Mouse (Mus musculus) cerebellum, adult (tissue): ENCODE results near the gene P4ha2.

ENCODE experiments used
- ATAC-seq: cut with Nextera tagmentation; 2 replicates; pipeline ENCODE4 v1.9.2; 2017; ENCODE audit warnings: mild to moderate bottlenecking, moderate library complexity, mixed read lengths; ENCODE audit not compliant: insufficient number of reproducible peaks, low FRiP score, low TSS enrichment

P4ha2 gene

DNA sequence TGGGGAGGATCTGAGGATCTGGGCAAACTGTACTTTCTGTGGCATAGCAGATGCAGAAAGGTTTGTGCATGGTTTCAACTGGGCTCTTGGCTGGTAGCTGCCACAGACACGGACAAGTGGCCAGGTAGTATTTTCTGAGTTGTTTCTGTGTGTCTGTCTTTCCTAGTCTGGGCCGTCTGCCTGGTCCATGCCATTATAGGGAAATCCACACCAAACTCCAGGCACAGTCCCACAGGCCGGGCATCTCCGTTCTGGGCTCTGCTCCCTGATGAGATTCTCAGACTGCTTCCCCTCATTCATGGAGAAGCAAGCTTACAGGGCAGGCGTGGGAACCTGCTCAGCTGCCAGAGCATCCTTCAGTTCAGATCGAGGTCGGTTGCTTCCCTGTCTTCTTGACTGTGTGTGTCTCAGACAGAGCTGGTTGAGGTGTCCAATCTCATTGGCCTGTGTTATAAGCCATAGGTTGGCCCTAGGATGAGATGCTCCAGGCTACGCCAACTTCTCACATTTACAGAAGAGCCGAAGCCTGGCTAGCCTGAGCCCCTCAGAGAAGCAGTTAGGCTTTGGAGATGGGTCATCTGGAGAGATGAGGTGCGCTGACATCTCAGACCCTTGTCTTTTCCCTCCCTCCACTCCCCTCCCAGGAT lies at the start of gene P4ha2:
TSS of gene P4ha2 (plus strand) at position 51 of the 647 bp plus-strand sequence.
- 0 out of 2 replicates have a peak, but pooled peaks have one; percentile 40 for ATAC-seq

DNA sequence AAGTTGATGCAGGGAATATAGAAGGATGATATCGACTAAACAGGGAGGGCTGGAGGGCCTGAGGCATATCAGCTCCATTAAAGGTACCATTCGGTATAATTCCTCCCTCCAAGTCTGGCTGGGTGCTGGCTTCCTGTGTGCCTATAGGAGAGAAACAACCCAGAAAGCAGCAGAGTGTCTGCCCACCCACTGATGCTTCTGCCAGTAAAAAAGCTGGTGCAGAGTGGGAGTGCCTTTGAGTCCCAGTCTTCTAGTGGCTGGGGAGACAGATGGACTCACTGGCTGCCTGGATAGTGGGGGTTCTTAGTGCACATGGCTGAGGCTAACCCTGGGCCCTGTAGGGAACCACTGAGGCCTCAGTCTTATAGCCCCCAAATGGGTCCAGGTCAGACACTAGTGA lies 49.7 kb upstream of the P4ha2 start:
- no peak for ATAC-seq

DNA sequence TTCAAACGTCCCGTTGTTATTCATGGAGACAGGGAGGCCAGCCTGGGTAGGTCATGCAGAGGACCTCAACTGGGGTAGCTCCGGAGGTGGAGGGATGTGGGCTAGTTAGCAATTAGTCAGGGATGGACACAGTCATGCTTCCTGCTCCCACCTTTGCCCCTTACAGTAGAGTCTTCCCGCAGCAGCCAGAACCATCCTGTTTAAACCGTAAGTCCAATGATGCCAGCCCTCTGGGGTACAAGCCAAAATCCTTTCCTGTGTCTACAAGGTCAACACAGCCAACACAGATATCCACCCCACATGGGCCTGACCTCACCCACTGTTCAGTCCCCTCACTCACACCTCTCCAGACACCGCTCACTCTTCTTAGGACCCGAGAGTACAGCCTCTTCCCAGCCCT lies 48.7 kb upstream of the P4ha2 start:
- ATAC-seq = no peak

DNA sequence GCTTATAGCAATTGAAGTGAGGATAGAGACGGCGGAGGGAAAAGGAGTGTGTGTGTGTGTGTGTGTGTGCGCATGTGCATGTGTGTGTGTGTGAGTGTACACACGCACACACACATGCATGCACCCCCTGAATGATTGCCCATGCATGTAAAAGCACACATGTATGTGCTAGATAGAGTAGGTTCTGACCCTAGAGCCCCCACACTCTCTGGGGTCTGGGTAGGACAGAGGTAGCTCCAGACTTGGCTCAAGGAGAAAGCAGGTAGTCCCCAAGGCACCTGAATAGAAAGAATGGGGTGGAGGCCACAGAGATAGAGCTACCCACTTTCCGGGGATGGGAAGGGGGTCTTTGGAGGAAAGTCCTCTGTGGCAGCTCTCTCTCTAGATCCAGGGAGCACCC lies 47.8 kb upstream of the P4ha2 start:
- ATAC-seq = no peak

DNA sequence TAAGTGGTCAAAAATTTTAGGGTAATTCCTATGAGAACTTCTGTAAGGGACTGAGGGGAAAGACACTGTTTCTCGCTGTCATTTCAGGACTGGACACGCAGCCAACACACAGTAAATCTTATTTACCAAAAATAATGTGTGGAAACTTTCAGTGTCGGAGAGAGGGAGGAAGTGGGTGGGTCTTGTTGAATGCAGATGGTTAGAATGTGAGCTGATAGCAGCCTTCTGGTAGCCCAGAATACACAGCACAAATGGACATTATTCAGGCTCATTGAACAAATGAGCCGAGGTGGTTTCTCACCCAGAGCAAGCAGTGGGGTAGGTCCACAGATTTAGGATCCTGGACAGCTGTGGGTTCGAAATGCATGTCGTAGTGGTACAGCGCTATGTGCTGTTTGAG lies 46.8 kb upstream of the P4ha2 start:
- no peak for ATAC-seq

DNA sequence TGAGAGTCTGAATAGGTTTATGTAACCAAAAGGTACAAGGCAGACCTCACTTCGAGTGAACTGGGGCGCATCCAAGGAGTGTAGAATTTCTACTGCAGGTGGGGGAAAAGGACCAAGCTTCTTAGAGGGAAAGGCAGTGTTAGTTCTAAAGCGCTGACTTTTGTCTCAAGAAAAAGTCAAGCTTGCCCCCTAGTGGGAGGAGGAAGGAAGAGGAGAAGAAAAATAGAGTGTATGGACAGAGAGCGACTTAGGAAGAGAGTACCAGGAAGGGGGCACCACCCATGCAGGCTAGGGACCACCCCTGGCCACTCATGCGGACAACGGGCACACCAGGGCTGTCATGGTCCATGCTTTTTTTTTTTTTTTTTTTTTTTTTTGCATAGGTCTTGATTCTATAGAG lies 45.6 kb upstream of the P4ha2 start:
- ATAC-seq = no peak

DNA sequence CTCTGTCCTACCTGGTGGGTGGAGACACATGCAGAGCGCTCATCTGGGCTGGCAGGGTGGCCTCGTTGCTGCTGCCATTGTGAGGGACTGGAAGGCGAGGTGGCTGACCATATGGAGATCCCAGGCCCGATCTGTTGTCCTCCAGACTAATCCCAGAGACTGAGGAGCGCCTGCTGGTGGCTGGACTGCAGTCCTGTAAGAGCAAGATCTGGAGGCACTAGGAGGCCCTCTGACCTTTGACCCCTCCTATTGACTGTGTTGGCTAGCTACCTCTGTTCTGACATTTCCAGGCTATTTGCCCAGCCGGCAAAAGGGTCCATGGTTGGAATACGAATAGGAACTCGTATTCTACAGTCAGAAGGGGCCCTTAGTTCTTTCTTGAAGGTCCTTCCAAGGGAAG lies 43.8 kb upstream of the P4ha2 start:
- ATAC-seq = no peak

DNA sequence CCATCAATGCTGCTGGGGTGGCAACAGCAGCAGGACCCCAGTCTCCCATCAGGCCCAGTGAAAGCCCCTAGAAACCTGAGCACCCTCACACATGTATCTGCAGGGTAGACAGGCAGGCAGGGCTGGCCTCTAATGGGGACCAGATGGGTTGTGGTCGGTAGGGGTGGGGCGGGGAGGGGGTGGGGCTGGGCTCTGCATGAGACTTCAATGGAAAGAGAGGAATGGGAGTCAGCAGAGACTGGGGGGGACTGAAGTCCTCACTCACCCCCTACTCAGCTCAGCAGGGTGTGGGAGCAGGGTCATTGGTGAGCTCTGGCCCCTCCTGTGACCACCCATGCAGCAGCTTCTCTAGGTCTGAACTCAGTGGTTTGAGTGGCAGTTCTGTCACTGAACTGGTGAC lies 42.5 kb upstream of the P4ha2 start:
- no peak for ATAC-seq

DNA sequence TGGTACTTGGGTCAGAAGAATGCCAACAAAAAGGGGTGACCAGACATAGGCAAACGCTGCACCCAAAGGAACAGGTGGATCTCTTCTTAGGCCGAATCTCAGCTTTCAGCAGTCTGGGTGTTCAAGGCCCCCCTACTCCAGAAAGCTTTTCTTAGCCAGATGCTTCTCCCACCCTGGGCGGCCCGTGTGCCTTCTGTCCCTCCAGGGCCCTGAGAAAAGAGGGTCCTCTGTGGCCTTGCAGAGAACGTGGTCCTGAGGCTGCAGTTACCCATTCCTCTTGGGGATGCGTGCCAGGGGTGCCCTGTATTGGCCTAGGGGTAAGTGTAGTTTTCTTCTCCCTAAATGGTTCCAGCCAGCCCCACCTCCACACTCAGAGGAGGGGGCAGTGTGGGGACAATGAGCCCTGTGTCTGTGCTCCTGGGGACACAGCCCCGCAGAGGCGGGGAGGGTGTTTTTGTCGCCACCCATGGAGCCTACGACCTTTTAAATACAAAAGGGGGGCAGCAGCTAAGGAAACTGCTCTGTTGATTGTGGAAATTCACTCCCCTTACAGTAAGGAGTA lies 41.8 kb upstream of the P4ha2 start:
- ATAC-seq = no peak

DNA sequence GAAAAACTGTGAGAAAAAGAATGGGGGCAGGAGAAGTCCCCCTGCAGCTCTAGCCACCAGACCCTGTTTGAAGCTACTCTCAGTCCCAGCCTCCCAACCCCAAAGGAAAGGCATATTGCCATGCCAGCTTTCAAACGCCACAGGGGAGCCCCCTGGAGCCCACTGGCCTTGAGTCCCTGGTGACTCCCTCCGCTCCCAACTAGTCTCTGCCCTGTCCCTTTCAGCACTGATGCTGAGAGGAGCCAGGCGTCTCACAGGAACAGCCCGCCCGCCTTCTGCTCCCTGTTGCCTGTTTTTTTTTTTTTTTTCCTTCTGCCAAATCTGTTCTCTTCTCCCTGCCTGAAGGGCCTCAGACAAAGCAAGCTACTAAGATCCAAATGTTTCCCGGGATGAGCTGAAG lies 41.3 kb upstream of the P4ha2 start:
- 0 out of 2 replicates have a peak, but pooled peaks have one; percentile 47 for ATAC-seq

DNA sequence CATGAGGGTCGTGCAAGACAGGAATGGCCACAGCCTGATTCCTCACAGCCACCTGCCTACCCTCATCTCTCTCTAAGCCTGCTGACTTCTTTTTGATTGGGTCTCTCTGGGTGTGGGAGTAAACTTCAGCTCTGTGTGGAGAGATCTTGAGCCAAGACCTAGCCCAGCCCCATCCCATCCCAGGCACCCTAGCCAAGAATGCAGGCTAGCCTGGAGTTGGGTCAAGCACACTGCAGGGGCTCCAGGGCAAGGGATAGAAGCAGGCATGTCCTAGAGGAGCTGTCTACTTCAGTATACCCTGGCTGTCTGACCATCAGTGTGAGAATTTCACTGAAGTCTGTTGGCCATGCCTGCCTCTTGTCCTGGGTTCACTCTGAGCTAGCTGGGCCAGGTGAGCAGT lies 40.4 kb upstream of the P4ha2 start:
- ATAC-seq = no peak

DNA sequence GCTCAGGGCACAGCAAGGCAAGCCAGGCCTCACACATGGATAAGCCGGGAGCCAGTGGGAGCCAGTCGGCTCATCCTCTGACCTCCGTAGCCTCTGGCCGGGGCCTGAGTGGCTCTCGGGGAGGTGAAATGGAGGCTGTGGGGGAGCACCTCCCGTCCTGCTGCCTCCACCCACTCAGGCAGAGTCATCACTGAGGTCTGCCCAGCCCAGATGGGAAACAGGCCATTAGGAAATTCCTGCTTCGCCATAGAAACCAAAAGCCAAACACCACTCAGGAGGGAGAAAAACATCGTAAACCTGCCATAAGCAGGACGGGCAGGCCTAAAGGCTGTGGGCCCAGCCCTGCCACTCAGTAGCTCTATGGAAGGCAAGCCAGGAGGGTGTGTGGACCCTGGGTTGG lies 39.6 kb upstream of the P4ha2 start:
- no peak for ATAC-seq

DNA sequence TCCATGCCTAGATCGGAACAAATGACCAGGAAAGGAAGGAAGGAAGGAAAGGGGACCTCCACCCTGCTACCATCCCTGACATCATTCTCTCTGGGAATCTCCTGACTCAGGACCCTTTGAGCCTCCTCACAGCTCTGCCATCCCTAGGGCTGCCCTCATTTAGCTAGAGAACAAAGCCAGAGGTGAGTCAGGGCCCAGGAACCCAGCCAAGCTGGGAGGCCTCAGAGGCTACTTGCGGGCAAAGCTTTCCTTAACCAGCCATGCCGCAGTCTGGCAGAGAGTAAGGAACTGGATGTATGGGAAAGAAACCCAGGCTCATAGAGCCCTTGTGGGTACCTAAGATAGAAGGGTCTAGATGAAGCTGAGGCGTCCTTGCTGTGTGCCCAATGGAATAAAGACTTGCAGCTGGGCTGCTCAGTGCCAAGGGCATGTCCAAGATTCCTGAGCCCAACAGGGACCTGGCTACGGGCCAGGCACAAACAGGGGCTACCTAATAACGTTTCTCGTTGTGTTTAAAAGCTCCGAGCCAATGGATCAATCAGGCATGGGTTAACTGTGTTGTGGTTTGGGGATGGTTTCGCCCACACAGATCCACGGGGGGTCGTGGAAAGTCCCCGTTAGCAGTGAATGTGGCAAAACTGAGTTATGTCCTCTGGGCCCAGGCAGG lies 37.7 kb upstream of the P4ha2 start:
- no peak for ATAC-seq

DNA sequence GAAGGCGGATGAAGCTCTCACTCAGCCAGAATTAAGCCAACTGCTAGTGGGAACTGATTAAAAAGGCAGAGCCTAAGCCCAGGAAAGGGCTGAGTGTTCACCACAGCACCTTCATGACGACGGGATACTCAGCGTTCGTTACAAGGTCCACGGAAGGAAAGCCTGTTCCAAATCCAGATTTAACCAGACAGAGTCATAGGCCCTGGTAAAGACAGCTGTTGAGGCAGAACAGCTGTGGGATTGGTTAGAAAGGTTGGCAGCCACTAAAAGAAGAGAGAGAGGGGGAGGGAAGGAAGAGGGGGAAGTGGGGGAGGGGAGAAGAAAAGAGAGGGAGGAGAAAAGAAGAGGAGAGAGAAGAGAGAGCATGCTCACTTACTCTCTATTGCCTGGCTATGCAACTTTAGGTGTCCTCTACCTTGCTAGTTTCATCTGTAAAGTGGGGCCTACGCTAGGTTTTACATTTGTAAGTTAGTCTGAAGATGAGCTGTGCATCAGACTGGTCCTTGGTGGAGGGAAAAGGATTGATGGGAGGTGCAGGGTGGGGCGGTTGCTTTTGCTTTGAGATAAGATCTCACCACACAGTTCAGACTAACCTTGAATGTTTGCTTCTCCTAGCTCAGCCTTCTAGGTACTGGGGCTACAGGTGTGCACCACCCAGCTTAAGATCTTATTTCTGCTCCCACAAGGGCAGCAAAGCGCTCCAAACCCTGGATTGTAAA lies 37.0 kb upstream of the P4ha2 start:
- no peak for ATAC-seq

DNA sequence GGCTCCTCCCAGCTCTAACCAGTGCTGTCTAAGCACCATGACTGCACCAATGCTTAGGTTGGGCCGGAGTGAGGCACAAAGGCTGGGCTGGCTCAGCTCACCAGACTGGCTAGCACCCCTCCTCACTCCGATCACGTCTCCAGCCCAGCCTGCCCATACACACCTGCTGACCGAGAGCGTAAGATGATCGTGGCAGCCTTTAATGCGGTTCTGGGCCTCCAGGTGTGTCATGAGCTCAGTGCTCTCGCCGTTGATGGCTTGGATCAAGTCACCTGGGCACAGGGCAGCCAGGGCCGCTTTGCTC lies 36.5 kb upstream of the P4ha2 start:
- no peak for ATAC-seq

DNA sequence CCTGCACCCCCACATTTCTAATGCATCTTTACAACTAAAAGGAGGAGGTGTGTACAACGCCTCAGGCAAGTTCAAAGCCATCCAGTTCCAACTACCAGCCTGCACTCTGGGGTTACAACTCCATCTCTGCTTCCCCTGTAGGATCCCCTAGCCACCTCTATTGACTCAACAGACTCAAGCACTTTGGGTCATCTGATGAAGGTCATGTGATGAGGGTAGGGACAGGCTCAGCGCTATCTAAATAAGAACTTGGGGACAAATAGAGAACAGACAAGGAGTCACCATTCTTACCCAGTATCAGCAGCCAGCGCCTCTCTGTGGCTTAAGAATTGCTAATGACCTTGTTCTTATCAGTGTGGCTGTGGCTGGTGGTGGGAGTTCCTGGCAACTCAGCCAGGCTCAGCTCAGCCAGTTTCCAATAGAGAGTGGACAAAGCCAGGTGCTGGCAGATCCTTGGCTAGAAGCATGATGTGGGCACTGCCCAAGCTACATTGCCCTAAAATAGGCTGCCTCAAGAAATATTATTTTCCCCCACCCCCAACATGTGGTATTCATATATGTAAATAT lies 35.4 kb upstream of the P4ha2 start:
- no peak for ATAC-seq

DNA sequence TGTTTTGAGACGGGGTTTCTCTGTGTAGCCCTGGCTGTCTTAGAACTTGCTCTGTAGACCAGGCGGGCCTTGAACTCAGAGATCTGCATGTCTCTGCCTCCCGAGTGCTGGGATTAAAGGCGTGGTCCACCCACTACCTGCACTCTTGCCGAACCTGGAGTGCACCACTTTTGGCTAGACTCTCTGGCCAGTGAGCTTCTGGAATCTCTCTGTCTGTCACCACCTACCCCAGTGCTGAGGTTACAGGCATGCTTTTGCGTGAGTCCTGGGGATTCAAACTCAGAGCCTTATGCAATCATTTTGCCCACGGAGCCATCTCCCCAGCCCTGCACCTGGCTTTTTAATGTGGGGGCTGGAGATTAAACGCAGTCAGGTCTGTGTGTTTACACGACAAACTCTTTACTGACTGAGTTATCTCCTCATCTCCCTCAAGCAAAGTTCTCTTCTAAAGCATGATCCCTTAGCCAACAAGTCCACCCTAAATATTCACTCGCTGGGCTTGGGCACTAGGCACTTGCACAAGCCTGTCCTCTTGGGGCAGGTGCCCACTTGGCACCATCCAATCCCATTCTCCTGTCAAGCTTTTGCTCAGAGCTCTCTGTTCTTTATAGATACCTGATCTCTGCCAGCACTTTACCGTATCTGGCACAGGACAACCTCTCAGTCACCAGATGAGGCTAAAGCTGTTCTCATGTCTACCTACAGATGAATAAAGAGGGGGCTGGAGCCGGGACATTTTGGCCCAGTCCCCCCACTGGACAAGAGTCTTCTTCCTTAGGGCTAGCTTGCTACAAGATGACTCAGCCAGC lies 34.6 kb upstream of the P4ha2 start:
- no peak for ATAC-seq

DNA sequence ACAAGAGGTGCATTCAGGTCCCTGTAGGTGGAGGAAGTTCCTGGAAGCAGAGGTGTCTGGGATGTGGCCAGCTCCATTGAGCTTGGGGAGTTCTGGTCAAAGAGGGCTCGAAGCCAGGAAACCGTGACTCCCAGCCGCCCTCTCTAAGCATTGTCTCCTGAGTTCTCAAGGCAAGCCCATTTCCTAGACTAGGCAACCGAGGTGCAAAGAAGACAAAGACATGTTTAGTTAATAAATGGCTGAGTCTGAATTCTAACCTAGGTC lies 34.0 kb upstream of the P4ha2 start:
- no peak for ATAC-seq

DNA sequence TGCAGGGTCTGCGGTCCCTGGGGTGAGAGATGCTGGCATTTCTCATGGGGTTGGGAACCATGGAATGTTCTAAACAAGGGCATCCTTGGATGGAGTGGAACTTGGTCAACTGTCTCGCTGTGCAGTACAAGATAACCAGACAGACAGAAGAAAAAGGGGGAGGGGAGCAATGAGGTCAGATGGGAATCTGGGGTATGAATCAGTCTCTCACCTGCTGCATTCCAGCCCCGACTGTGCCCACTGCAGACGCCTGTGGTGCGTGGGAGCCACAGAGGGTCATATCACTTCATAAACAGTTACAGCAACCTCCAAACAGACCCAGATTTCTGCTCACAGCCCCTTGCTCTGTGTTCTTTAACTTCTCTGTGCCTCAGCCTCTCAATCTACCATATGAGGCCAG lies 33.5 kb upstream of the P4ha2 start:
- no peak for ATAC-seq

DNA sequence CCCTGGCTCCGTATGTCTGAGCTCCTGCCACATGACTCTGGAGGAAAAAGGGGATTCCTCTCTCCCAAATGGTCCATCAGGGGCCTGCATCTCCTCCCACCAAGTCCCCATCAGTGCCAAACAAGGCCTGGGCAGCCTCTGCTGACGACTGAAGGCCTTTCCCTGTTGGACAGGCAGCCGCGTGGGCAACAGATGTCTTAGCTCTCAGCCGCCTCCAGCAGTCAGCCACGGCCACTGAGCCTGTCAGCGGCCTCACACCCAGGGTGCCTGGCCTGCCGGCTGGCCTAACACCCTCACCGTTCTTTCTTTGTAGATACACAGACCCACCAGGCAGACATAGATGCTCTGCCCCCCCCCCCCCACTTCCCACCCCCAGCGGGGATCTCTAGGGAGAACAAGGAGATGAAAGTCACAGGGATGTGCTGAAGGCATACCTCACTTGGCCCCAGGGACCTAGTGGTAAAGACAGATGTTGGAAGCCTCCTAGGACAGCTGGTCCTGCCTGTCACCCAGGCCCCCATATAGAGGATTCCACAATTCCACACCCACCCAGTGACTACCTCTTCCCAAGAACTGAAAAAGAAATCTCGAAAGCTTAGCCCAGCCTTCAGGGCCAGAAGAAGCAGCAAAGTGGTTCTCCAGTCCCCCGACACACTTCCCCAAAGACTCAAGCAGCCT lies 32.4 kb upstream of the P4ha2 start:
- no peak for ATAC-seq
